Mouse (Mus musculus): ENCODE results near the gene Dnajc22.

DNA sequence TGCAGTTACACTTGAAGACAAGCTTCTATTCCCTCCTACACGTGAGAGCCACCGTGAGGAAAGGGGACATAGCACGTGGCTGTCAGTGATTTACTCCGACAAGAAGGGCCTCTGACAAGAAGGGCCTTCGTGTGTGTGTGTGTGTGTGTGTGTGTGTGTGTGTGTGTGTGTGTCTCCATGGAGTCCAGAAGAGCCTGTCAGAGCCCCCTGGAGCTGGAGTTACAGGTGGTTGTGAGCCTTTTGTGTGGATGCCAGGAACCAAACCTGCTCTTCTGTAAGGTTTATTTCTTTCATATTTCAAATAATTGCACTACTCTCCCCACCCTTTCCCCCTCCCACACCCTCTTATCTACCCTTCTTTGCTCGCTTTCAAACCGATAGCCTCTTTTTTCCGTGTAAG, 58.4 kb downstream of the Dnajc22 start:
- TF ChIP-seq CTCF (IDR thresholded peaks at IDR 0.05; ENCODE audit: low read depth) (no peak), EP300 (optimal IDR thresholded peaks at IDR 0.05) (no peak)

Measured in stomach, postnatal 0 days (tissue).